Mouse (Mus musculus) heart, postnatal 4 days (tissue): ENCODE results near the gene Bcl11b. TPM values are rescaled to one million over a fixed set of nuclear protein-coding genes. Genes with fewer than 3 reads are reported as not detected.

Experiments
- DNase-seq: peaks from one replicate; pipeline ENCODE4 v3.0.0; 2021
- total RNA-seq, 2 experiments: library from RNA; stranded (reverse); gene quantifications; 2 replicates each; pipeline ENCODE4 v1.2.3; 2021

Gene Bcl11b
- total RNA-seq, 2 experiments from 2014 or later = 1.5 to 1.6 TPM

GRCm38 (mm10) chr12:107887621-107888020 lies 115.8 kb downstream of the Bcl11b start:
- no peak for DNase-seq

GRCm38 (mm10) chr12:107884330-107885065 lies 118.9 kb downstream of the Bcl11b start:
- DNase-seq = no peak

- DNase-seq = no peak
Observed at GRCm38 (mm10) chr12:107881726-107882125, 121.7 kb downstream of the Bcl11b start.

- DNase-seq = no peak
Observed at GRCm38 (mm10) chr12:107880748-107881147, 122.7 kb downstream of the Bcl11b start.

DNA sequence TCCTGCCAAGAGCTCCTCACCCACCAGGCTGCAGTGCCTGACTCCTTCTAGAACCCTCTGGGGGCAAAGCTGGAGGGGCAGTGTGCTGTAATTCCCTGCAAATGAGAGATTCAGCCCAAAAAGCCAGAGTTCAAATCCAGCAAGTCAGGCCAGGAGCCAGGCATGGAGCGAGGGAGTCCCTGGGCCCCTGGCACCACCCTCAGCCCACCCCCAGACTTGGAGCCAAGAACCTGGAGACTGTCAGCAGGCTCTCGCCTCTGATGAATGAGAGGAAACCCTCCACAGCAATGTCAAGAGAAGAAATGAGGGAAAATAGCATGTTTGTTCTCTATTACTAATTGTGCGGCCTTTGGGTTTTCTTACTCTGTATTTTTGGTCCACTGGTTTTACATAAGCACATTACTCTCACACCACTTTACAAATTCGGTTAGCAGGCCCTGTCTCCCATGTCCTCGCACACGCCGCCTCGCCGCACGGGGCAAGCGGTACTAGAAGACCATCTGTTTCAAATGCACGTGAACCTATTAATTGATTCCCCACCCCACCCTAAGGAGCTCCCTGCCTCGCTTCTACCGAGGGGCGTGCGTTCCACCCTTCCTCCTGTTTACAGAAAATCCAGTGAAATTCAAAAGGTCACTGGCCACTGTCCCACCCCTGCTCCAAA lies 124.2 kb downstream of the Bcl11b start:
- DNase-seq = no peak

GRCm38 (mm10) chr12:107876237-107876636 lies 127.2 kb downstream of the Bcl11b start:
- DNase-seq = no peak

- DNase-seq = no peak
Observed at GRCm38 (mm10) chr12:107874467-107875142, 128.8 kb downstream of the Bcl11b start.

DNA sequence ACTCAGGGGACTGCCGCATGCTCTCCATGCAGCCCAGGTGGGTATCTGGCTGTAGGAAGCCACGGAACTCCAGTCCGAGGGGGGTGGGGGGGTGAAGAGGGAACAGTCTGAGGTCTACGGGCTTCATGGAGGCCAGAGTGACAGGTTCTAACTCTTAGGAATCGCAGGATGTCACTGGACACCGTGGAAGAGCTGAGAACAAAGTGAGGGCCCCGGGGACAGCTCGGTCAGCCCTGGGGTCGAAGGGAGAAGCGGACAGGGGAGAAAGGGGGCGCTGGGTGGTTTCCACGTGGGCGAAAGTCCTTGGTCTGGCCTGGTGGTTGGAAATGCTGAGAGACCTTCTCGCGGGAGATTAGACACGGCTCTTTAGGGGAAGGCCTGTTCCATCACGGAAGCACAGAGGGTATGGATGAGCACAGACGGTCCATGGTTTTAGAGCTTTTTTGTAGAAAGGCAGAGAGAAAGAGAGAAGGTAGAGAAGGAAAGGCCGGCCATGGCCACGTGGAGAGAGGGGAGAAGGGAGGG lies 133.8 kb downstream of the Bcl11b start:
- no peak for DNase-seq

DNA sequence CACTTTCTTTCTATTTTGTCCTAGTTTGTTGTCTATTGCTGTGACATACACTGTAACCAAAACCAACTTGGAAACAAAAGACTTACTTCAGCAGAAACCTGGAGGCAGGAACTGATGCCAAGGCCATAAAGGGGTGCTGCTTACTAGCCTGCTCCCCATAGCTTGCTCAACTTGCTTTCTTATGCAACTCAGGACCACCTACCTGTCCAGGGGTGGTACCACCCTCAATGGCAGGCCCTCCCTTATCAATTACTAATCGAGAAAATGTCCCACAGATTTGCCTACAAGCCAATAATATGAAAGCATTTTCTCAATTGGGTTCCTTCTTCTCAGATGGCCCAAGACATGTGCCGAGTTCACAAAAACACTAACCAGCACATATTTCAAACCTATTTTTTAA lies 135.1 kb downstream of the Bcl11b start:
- no peak for DNase-seq

Other genes starting within 250 kb of the Bcl11b start
- 10 to 100 TPM; 74.9 to 75.7 TPM for gene Setd3, start 175.7 kb upstream of the Bcl11b start, total RNA-seq
- 10 to 100 TPM; 30.5 to 32.8 TPM for gene Ccnk, start 176.0 kb upstream of the Bcl11b start, total RNA-seq